Mouse (Mus musculus) C2C12 (cell line): ENCODE measurements around the gene Slfn14. TPM values are rescaled to one million over a fixed set of nuclear protein-coding genes. Genes with fewer than 3 reads are reported as not detected.

Experiments
- H3K27me3 ChIP-seq: one replicate; pipeline ENCODE4 v1.6.1; 2011; ENCODE audit not compliant: control insufficient read depth, insufficient read depth, insufficient read length
- H3K36me3 ChIP-seq: one replicate; pipeline ENCODE4 v1.6.1; 2011; ENCODE audit not compliant: control insufficient read depth, insufficient read depth
- H3K4me3 ChIP-seq: one replicate; pipeline ENCODE4 v1.5.1; 2011; ENCODE audit warnings: mild to moderate bottlenecking, control low read depth; ENCODE audit not compliant: poor library complexity, insufficient read depth, severe bottlenecking
- H3K79me2 ChIP-seq: one replicate; pipeline ENCODE4 v1.6.1; 2011; ENCODE audit not compliant: control insufficient read depth, insufficient read depth
- H3K79me3 ChIP-seq: one replicate; pipeline ENCODE4 v1.6.1; 2011; ENCODE audit warnings: low read depth, control low read depth
- H3ac ChIP-seq: one replicate; pipeline ENCODE3; 2011; ENCODE audit warnings: low read depth; ENCODE audit not compliant: control insufficient read depth, insufficient read length
- CEBPB ChIP-seq: IDR thresholded peaks from one replicate; pipeline ENCODE4 v1.6.1; 2011; ENCODE audit warnings: low read depth, mild to moderate bottlenecking, control low read depth, moderate library complexity
- CTCF ChIP-seq: IDR thresholded peaks from one replicate; pipeline ENCODE4 v1.5.1; 2011; ENCODE audit not compliant: control insufficient read depth, insufficient read depth, insufficient read length
- FOSL1 ChIP-seq: IDR thresholded peaks from one replicate; pipeline ENCODE4 v1.8.0; 2011; ENCODE audit warnings: mild to moderate bottlenecking, low read length; ENCODE audit not compliant: poor library complexity, insufficient read depth, severe bottlenecking
- MAX ChIP-seq: IDR thresholded peaks from one replicate; pipeline ENCODE4 v1.6.1; 2011; ENCODE audit warnings: mild to moderate bottlenecking, control low read depth
- MYOD1 ChIP-seq: IDR thresholded peaks from one replicate; pipeline ENCODE4 v1.6.1; 2011; ENCODE audit warnings: low read depth; ENCODE audit not compliant: control insufficient read depth, insufficient read length
- MYOG ChIP-seq: IDR thresholded peaks from one replicate; pipeline ENCODE4 v1.6.1; 2011; ENCODE audit not compliant: control insufficient read depth, insufficient read length; ENCODE audit errors: extremely low read depth
- USF1 ChIP-seq: IDR thresholded peaks from one replicate; pipeline ENCODE4 v1.6.1; 2011; ENCODE audit warnings: low read depth, mild to moderate bottlenecking, control low read depth, moderate library complexity
- polyA plus RNA-seq: library from polyadenylated mRNA; unstranded; fragments of >200 nt; fragmentation: generic; extraction: Trizol; gene quantifications from one replicate; pipeline ENCODE4 v1.2.1, GENCODE M21; 2012; ENCODE audit warnings: missing spikeins

The Slfn14 gene
- polyA plus RNA-seq, 1 experiment = not detected

GRCm38 (mm10) chr11:83306700-83307253 lies 20.3 kb upstream of the Slfn14 start:
- Histone ChIP-seq H3K4me3 (no peak overlapping the region), H3K27me3 (no peaks in the 10 kb centered on the region), H3K36me3 (peaks cover 23% of the 10 kb centered on the region), H3K79me3 (peaks cover 55% of the 10 kb centered on the region), H3ac (no peak overlapping the region), H3K79me2 (peaks cover 86% of the 10 kb centered on the region)
- TF ChIP-seq USF1 (no peak), CEBPB (no peak), CTCF (no peak), MAX (no peak), MYOG (no peak), MYOD1 (no peak), FOSL1 (no peak)

GRCm38 (mm10) chr11:83304485-83304884 lies 18.0 kb upstream of the Slfn14 start:
- H3K79me2 ChIP-seq = peaks cover 67% of the 10 kb centered on the region
- TF ChIP-seq CEBPB (no peak), MYOD1 (no peak), FOSL1 (no peak), MAX (no peak), MYOG (no peak), USF1 (no peak), CTCF (no peak)
- no peak overlapping the region for H3K4me3 ChIP-seq

GRCm38 (mm10) chr11:83303751-83304150 lies 17.2 kb upstream of the Slfn14 start:
- Histone ChIP-seq H3K79me2 (peaks cover 69% of the 10 kb centered on the region), H3K36me3 (peaks cover 6% of the 10 kb centered on the region), H3K4me3 (peak overlapping the region; percentile 97), H3K27me3 (no peaks in the 10 kb centered on the region), H3ac (no peak overlapping the region), H3K79me3 (peaks cover 51% of the 10 kb centered on the region)
- TF ChIP-seq USF1 (no peak), CEBPB (no peak), MAX (no peak), CTCF (no peak), MYOG (no peak), FOSL1 (no peak), MYOD1 (no peak)

More at GRCm38 (mm10) chr11:83304485-83304884, 18.0 kb upstream of the Slfn14 start:
- Histone ChIP-seq H3K36me3 (peaks cover 9% of the 10 kb centered on the region), H3K27me3 (no peaks in the 10 kb centered on the region), H3K79me3 (peaks cover 48% of the 10 kb centered on the region), H3ac (no peak overlapping the region)

- Histone ChIP-seq H3K27me3 (no peaks in the 10 kb centered on the region), H3K4me3 (peak within 1 kb of the TSS; percentile 97)
- no peak for TF ChIP-seq MYOG
- TF ChIP-seq MAX = peak; percentile 50
Measured at GRCm38 (mm10) chr11:83302526-83303251, 16.2 kb upstream of the Slfn14 start, which contains the start of gene Pex12. TSS of gene Pex12 (minus strand) at chr11:83302586.

GRCm38 (mm10) chr11:83302124-83302523 lies 15.6 kb upstream of the Slfn14 start:
- Histone ChIP-seq H3K79me3 (peaks cover 43% of the 10 kb centered on the region), H3K36me3 (peaks cover 14% of the 10 kb centered on the region), H3ac (peak overlapping the region; percentile 94), H3K4me3 (peak overlapping the region; percentile 97), H3K27me3 (no peaks in the 10 kb centered on the region), H3K79me2 (peaks cover 67% of the 10 kb centered on the region)
- TF ChIP-seq CEBPB (no peak), FOSL1 (no peak), MYOG (no peak)

More at GRCm38 (mm10) chr11:83302526-83303251, 16.2 kb upstream of the Slfn14 start, which contains the start of gene Pex12:
- Histone ChIP-seq H3ac (peak within 1 kb of the TSS; percentile 94), H3K36me3 (peaks cover 9% of the 10 kb centered on the region), H3K79me3 (peaks cover 46% of the 10 kb centered on the region), H3K79me2 (peaks cover 67% of the 10 kb centered on the region)

GRCm38 (mm10) chr11:83301431-83301831 lies 14.9 kb upstream of the Slfn14 start:
- Histone ChIP-seq H3K79me3 (peaks cover 38% of the 10 kb centered on the region), H3ac (no peak overlapping the region), H3K79me2 (peaks cover 67% of the 10 kb centered on the region), H3K36me3 (peaks cover 21% of the 10 kb centered on the region), H3K27me3 (no peaks in the 10 kb centered on the region), H3K4me3 (no peak overlapping the region)
- TF ChIP-seq MAX (no peak), USF1 (no peak), CEBPB (no peak), FOSL1 (no peak), MYOD1 (no peak), MYOG (no peak), CTCF (no peak)
